Mouse (Mus musculus) central nervous system, embryonic 18 days (tissue): ENCODE measurements around the gene Acsl6. TPM values are rescaled to one million over a fixed set of nuclear protein-coding genes. Genes with fewer than 3 reads are reported as not detected.

Experiments used
- polyA plus RNA-seq: library from polyadenylated mRNA; depleted of rRNA; stranded (reverse); fragments of >200 nt; gene quantifications from 2 replicates; pipeline ENCODE4 v1.2.3, GENCODE M21; 2012; rRNA removed

Gene Acsl6
- polyA plus RNA-seq: 59.0 and 62.9 TPM in 2 replicates

DNA sequence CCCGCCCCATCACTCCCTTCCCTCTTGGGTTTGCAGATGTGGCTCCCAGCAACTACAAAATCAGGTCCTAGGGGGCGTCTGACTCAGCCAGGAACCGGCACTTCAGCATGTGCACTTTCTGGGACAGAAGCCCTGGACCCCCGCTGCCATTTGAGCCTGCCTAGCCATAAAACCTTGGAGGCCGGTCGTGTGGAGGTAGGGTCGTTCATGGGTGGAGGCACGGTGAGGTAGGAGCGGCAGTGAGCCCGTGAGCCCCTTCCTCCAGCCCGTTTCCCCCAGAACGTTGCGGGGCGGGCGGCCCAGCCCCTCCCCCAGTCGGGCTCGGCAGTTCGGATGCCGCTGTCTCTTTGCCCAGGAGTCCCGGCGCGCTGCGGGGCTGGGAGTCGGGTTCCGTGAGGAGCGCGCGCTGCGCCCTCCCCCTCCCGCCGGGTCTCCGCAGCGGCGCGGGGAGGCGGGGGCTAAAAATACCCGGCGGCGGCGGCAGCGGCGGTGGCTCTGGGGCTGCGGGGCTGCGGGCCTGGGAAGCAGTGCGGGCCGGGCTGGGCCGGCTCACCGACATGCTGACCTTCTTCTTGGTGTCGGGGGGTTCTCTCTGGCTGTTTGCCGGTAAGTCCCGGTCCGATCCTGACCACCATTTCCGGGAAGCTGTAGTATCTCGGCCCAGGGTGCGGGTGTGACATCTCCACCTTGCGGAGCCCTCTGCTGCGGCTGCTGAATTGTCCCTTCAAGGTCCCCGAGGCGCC, at the start of gene Acsl6:
TSS of gene Acsl6 (plus strand) at position 71 of the 743 bp plus-strand sequence.

DNA sequence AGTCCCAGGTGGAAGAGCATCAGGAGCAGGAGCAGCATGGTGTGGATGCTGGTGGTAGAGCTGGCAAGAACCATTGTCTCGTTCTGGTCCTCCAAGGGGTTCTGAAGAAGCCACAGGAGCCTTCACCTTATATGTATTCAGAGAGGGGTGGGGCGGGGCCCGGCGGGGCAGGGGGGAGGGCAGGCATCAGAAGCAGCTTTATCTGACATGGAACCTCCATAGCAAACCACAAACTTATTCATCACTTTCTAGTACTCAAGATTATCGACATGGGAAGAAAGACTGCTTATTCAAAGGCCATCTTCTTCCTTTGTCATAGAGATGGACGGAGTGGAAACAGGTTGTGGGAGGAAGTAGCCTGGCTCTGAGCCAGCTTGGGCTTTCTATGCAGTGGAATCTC, 36.4 kb upstream of the Acsl6 start, which contains the start of gene Il3:
TSS of gene Il3 (minus strand) at position 101 of the 400 bp plus-strand sequence.

Other genes starting within 250 kb of the Acsl6 start
- gene Pdlim4, start 234.8 kb upstream of the Acsl6 start, polyA plus RNA-seq: 31.9 and 32.9 TPM in 2 replicates
- gene P4ha2, start 203.7 kb upstream of the Acsl6 start, polyA plus RNA-seq: 20.1 and 20.3 TPM in 2 replicates
- gene Csf2, start 54.1 kb upstream of the Acsl6 start, polyA plus RNA-seq: not detected in 2 replicates
- not detected in 2 replicates for gene Il3, start 36.5 kb upstream of the Acsl6 start, polyA plus RNA-seq
- not detected in 2 replicates for gene Meikin, start 66.9 kb downstream of the Acsl6 start, polyA plus RNA-seq
- gene Fnip1, start 134.4 kb downstream of the Acsl6 start, polyA plus RNA-seq: 9.9 and 10.8 TPM in 2 replicates
- 27.1 and 29.2 TPM in 2 replicates for gene Rapgef6, start 219.0 kb downstream of the Acsl6 start, polyA plus RNA-seq